Mouse (Mus musculus): ENCODE data around the gene Insl6. TPM values are rescaled to one million over a fixed set of nuclear protein-coding genes. Genes with fewer than 3 reads are reported as not detected.

Gene Insl6
- total RNA-seq, 2 experiments from 2014 or later = 0.54 TPM; not detected in 1

DNA sequence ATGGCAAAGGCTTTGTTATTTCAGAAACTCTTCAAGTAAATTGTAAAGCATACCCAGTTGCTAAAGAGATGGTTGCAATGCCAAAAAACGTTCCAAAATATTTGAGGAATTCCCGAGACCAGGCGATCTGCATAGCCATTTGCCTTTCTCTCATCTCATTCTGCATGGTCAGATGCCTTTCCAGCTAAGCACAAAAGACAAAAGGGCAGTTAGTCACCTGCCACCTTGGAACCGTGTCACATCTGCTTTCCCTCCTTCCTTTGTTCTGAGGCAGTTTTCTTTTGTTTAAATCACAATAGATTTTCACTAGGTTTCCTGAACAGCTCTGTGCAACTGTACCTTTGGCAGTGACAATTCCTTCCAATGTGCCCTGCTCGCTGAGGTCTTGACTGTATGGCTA lies 25.8 kb upstream of the Insl6 start:
- Histone ChIP-seq H3K27ac (no peak overlapping the region), H3K4me3 (no peak overlapping the region)
- no peak for TF ChIP-seq CTCF (IDR thresholded peaks at IDR 0.05)
- intact Hi-C loops (cut with DNase I) = loop anchor here (5.0 kb wide), 1 partner anchor 44 kb away; no protein-coding TSS in a partner anchor
- DNase-seq (ENCODE audit: extremely low spot score in 1 of 2, low spot score in 2 of 2) = no peak

GRCm38 (mm10) chr19:29345636-29346035 lies 20.5 kb upstream of the Insl6 start:
- no peak for TF ChIP-seq CTCF (IDR thresholded peaks at IDR 0.05)
- no peak overlapping the region for H3K4me3 ChIP-seq
- DNase-seq (ENCODE audit: extremely low spot score in 1 of 2, low spot score in 2 of 2) = no peak
- H3K27ac ChIP-seq = no peak overlapping the region
- intact Hi-C loops (cut with DNase I) = no loop called here

DNA sequence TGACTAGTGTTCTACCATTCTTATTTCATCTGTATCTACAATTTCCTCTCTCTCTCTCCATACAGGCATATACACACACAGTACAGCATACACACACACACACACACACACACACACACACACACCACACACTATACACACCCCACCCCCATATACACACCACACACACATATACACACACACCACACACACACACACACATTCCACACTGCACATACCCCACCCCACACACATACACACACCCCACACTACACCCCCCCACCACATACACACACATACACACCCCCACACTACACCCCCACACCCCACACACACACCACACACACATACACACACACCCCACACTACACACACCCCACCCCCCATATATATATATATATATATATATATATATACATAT lies 19.7 kb upstream of the Insl6 start:
- H3K27ac ChIP-seq = no peak overlapping the region
- DNase-seq (ENCODE audit: extremely low spot score in 1 of 2, low spot score in 2 of 2) = no peak
- intact Hi-C loops (cut with DNase I) = no loop called here
- TF ChIP-seq CTCF (IDR thresholded peaks at IDR 0.05) = no peak
- no peak overlapping the region for H3K4me3 ChIP-seq

DNA sequence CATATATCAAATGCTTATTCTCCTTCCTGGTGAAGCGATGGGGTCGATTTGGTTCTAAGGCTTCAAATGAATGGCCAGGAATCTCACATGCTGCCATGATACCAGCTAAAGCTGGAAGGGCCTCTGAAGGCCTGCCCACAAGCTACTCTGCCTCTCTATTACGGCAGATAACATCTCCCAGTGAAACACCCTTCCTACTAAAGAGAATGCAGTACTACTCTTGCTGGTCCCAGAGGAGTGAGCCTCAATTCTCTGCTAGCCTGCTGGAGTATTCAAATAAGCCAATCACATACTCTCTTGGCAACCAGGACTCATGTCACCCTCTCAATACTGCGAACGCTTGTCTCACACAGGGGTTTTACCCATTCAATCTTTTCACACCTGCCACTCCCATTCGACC lies 17.1 kb upstream of the Insl6 start:
- Histone ChIP-seq H3K4me3 (no peak overlapping the region), H3K27ac (no peak overlapping the region)
- intact Hi-C loops (cut with DNase I) = no loop called here
- TF ChIP-seq CTCF (IDR thresholded peaks at IDR 0.05) = no peak
- DNase-seq (ENCODE audit: extremely low spot score in 1 of 2, low spot score in 2 of 2) = no peak

GRCm38 (mm10) chr19:29341029-29341428 lies 15.9 kb upstream of the Insl6 start:
- Histone ChIP-seq H3K4me3 (no peak overlapping the region), H3K27ac (no peak overlapping the region)
- TF ChIP-seq CTCF (IDR thresholded peaks at IDR 0.05) = no peak
- no peak for DNase-seq (ENCODE audit: extremely low spot score in 1 of 2, low spot score in 2 of 2)
- intact Hi-C loops (cut with DNase I) = no loop called here

DNA sequence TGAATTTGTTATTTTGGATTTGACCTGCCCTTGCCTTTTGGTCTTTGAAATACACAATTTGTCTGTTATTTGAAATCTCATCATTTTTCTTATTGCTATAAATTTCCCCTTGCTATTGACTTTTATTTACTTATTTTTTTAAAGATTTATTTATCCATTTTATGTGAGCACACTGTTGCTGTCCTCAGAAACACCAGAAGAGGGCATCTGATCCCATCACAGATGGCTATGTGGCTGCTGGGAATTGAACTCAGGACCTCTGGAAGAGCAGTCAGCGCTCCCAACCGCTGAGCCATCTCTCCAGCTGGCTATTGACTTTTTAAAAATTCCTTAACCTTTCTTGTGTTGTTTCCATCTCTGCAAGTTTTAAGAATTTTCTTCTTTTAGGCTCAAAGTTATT lies 11.5 kb upstream of the Insl6 start:
- intact Hi-C loops (cut with DNase I) = no loop called here
- DNase-seq (ENCODE audit: extremely low spot score in 1 of 2, low spot score in 2 of 2) = no peak
- H3K4me3 ChIP-seq = no peak overlapping the region
- TF ChIP-seq CTCF (IDR thresholded peaks at IDR 0.05) = no peak; the same call in none of the 2 replicates
- no peak overlapping the region for H3K27ac ChIP-seq

DNA sequence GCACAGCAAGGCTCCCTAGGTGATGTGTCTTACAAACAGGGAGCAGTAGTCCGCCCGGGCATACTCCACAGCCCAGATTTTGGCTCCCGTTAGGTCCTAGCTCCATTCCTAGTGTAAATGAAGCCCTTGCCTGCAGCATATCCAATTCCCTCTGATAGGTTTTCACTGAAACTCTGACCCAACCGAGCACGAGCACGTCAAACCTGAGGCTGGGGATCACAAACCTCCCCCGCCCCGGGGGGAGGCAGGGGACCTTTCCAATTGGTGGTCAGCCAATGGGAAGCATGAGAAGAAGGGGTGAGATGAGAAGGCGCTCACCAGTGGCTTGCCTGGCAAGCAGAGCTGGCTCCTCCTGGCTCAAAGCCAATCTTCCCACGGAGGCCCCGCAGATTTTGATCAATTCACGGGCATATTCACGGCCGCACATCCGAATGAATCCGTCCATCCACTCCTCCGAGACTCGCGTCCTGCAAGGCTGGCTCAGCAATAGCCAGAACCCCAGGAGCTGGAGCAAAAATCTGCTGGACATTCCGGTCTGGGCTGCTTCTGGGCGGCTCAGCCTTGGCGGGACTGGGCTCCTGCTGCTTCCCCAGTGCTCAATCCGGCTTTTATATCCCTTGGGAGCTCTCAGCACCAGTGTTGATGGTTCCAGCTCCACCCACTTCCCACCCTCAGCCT lies 9.1 kb upstream of the Insl6 start, which contains the start of gene Rln1:
TSS of gene Rln1 (minus strand) at position 603 of the 678 bp plus-strand sequence.
- DNase-seq (ENCODE audit: extremely low spot score in 1 of 2, low spot score in 2 of 2) = peak; percentile 26 to 28
- Histone ChIP-seq H3K27ac (no peak within 1 kb of the TSS), H3K4me3 (peak within 1 kb of the TSS; percentile 26)
- no peak for TF ChIP-seq CTCF (IDR thresholded peaks at IDR 0.05)
- intact Hi-C loops (cut with DNase I) = no loop called here

GRCm38 (mm10) chr19:29326822-29327552 lies 1.8 kb upstream of the Insl6 start:
- no peak for TF ChIP-seq CTCF (IDR thresholded peaks at IDR 0.05)
- intact Hi-C loops (cut with DNase I) = no loop called here
- Histone ChIP-seq H3K4me3 (no peak overlapping the region), H3K27ac (no peak overlapping the region)
- DNase-seq (ENCODE audit: extremely low spot score in 1 of 2, low spot score in 2 of 2) = no peak

GRCm38 (mm10) chr19:29326396-29326795 lies 1.2 kb upstream of the Insl6 start:
- Histone ChIP-seq H3K27ac (no peak overlapping the region), H3K4me3 (no peak overlapping the region)
- no peak for TF ChIP-seq CTCF (IDR thresholded peaks at IDR 0.05)
- no peak for DNase-seq (ENCODE audit: extremely low spot score in 1 of 2, low spot score in 2 of 2)
- intact Hi-C loops (cut with DNase I) = no loop called here

DNA sequence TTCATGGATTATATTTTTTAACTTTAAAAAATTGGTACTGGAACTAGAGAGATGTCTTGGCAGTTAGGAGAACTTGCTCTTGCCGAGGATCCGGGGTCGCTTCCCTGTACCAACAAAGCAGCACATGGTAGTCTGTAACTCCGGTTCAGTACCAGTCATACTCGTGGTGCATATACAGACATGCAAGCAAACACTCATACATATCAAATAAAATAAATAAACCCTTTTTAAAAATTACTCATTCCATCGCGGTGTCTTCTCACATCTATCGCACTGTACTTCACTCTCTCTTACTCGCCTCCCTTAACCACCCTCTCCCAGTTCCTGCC lies 660 bp upstream of the Insl6 start:
- DNase-seq (ENCODE audit: extremely low spot score in 1 of 2, low spot score in 2 of 2) = no peak
- Histone ChIP-seq H3K27ac (no peak overlapping the region), H3K4me3 (no peak overlapping the region)
- no peak for TF ChIP-seq CTCF (IDR thresholded peaks at IDR 0.05)
- intact Hi-C loops (cut with DNase I) = no loop called here

GRCm38 (mm10) chr19:29323416-29324049 lies 1.6 kb downstream of the Insl6 start:
- intact Hi-C loops (cut with DNase I) = no loop called here
- no peak for TF ChIP-seq CTCF (IDR thresholded peaks at IDR 0.05)
- H3K4me3 ChIP-seq = no peak overlapping the region
- no peak for DNase-seq (ENCODE audit: extremely low spot score in 1 of 2, low spot score in 2 of 2)
- no peak overlapping the region for H3K27ac ChIP-seq

- no peak for DNase-seq (ENCODE audit: extremely low spot score in 1 of 2, low spot score in 2 of 2)
- TF ChIP-seq CTCF (IDR thresholded peaks at IDR 0.05) = no peak
- H3K4me3 ChIP-seq = no peak overlapping the region
- intact Hi-C loops (cut with DNase I) = no loop called here
- no peak overlapping the region for H3K27ac ChIP-seq
Observed at GRCm38 (mm10) chr19:29312661-29313060, 12.5 kb downstream of the Insl6 start.

All from left cerebral cortex, adult 2 months (tissue).